Mouse (Mus musculus): ENCODE data around the gene Dlg5.

DNA sequence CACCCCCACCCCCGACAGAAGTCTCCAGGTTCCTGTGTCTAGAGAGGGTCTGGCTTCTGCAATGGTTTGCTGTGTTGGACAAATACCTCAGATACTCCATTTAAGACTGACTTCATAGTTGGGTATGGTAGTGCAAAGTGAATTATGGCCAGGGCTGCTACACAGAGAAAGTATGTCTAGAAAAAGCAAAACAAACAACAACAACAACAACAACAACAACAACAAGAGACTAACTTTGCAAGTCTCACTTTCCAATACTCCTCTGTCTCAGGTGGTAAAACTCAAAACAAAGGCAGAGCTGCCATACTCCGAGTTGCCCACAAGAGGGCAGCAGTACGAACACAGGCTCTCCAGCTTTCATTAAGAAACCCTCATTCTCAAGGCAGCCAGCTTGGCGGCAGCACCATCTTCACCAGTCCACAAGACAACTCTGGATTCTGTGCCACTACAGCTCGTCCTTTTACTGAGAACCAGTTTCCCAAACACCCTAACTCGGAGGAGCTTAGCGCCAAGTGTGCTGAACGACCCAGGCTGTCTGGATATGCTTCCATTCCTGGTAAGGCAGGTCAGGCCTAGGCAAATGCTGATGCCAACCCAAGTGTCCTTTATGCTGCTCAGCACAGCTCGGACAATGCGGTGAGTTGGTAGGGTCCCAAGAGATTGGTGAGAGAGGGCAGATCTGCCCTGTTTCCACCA lies 63.8 kb downstream of the Dlg5 start:
- peak; percentile 96 for TF ChIP-seq CTCF (IDR thresholded peaks at IDR 0.05; ENCODE audit: low read depth)
- no peak for TF ChIP-seq EP300 (IDR thresholded peaks at IDR 0.05; ENCODE audit: low read depth)

Data from heart, postnatal 0 days (tissue).